Mouse (Mus musculus) stomach, embryonic 16.5 days (tissue): ENCODE data around the gene Thbs4. TPM values are rescaled to one million over a fixed set of nuclear protein-coding genes. Genes with fewer than 3 reads are reported as not detected.

Experiments
- ATAC-seq: fragments of 200-750 bp; cut with Nextera tagmentation; 2 replicates; pipeline ENCODE4 v1.8.0; 2017; ENCODE audit warnings: moderate number of reproducible peaks, moderate TSS enrichment; ENCODE audit not compliant: insufficient read depth, low FRiP score
- H3K27ac ChIP-seq: fragments of 300-500 bp; sonication (generic); 2 replicates; pipeline ENCODE4 v1.5.1; 2014; ENCODE audit warnings: low read length
- H3K27me3 ChIP-seq: fragments of 300-500 bp; sonication (generic); 2 replicates; pipeline ENCODE4 v1.6.1; 2014; ENCODE audit warnings: low read length, control low read depth, mixed read lengths; ENCODE audit not compliant: control insufficient read depth, insufficient read depth
- H3K36me3 ChIP-seq: fragments of 300-500 bp; sonication (generic); 2 replicates; pipeline ENCODE4 v1.6.1; 2014; ENCODE audit warnings: low read length; ENCODE audit not compliant: control insufficient read depth, insufficient read depth
- H3K4me1 ChIP-seq: fragments of 300-500 bp; sonication (generic); 2 replicates; pipeline ENCODE4 v1.6.1; 2014; ENCODE audit warnings: low read length, control low read depth, mixed read lengths; ENCODE audit not compliant: control insufficient read depth, insufficient read depth
- H3K4me2 ChIP-seq: fragments of 300-500 bp; sonication (generic); 2 replicates; pipeline ENCODE4 v1.6.1; 2014; ENCODE audit warnings: low read depth, low read length, mixed read lengths
- H3K4me3 ChIP-seq: fragments of 300-500 bp; sonication (generic); replicated peaks from 2 replicates; pipeline ENCODE4 v1.5.1; 2014; ENCODE audit warnings: mild to moderate bottlenecking, low read length
- H3K9ac ChIP-seq: fragments of 300-500 bp; sonication (generic); 2 replicates; pipeline ENCODE4 v1.6.1; 2014; ENCODE audit warnings: low read length
- H3K9me3 ChIP-seq: fragments of 300-500 bp; sonication (generic); replicated peaks from 2 replicates; pipeline ENCODE4 v1.6.1; 2016; ENCODE audit warnings: low read length, control low read depth; ENCODE audit not compliant: control insufficient read depth
- WGBS: fragments of 180-500 bp; shearing (Covaris S2); extraction: QIAGEN DNeasy Blood & Tissue Kit; methylation state at CpG from one replicate; pipeline ENCODE4 v1.1.7; 2014; 5-methylcytosine and 5-hydroxymethylcytosine counted together
- polyA plus RNA-seq: library from polyadenylated mRNA; unstranded; fragments of >200 nt; fragmentation: Nextera tagmentation; extraction: Ambion mirVana; gene quantifications from 2 replicates; pipeline ENCODE4 v1.2.1, GENCODE M21; 2015

Gene Thbs4
- polyA plus RNA-seq, 1 experiment from 2014 or later: 6.1 TPM

DNA sequence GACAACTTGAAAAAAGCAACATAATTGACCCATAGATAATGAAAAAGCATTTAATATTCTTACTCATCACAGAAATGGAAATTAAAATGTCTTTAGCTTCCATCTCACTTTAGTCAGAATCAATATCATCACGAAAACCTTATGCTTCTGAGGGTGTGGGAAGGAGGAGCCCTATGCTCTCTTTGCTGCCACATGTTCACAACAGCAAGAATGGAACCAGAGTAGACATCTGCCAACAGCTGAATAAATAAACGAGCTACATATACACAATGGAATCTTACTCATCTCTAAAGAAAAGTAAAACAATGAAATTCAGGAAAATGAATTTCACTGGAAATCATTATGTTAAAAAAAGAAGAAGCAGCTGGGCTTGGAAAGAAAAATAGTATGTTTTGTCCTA lies 4.2 kb upstream of the Thbs4 start:
- no peak overlapping the region for H3K4me2 ChIP-seq
- no peak for ATAC-seq
- H3K27ac ChIP-seq: no peak overlapping the region
- no peak overlapping the region for H3K4me3 ChIP-seq
- no peaks in the 10 kb centered on the region for H3K9me3 ChIP-seq
- peaks cover 5% of the 10 kb centered on the region for H3K4me1 ChIP-seq
- H3K27me3 ChIP-seq: peaks cover 17% of the 10 kb centered on the region
- no peak overlapping the region for H3K9ac ChIP-seq
- H3K36me3 ChIP-seq: no peaks in the 10 kb centered on the region
- 58% methylated on average over 2 of the region's 2 CpGs for WGBS

DNA sequence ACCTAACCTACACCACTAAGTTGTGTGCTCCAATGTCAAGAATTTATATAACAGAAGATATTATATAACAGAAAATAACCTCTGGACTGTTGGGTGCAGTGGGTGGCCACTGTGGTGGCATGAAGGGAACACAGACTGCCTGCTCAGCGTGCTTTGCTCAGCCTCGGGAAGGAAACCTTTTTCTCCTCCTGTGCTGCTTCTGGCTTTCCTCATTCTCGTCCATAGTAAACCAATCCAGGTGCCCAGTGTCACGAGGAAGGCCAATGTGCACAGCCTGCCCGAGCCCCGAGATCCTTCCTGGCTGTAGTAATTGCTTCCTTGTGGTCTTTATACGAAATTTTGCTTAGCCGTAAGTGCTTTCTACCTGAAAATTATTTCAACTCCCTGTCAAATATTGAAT lies 982 bp downstream of the Thbs4 start:
- H3K9me3 ChIP-seq: no peaks in the 10 kb centered on the region
- no peak overlapping the region for H3K4me3 ChIP-seq
- H3K27me3 ChIP-seq: peaks cover 23% of the 10 kb centered on the region
- H3K9ac ChIP-seq: no peak overlapping the region
- H3K27ac ChIP-seq: no peak overlapping the region
- no peak overlapping the region for H3K4me2 ChIP-seq
- no peak for ATAC-seq
- H3K36me3 ChIP-seq: no peaks in the 10 kb centered on the region
- peaks cover 5% of the 10 kb centered on the region for H3K4me1 ChIP-seq
- 65% methylated on average over 8 of the region's 8 CpGs for WGBS

DNA sequence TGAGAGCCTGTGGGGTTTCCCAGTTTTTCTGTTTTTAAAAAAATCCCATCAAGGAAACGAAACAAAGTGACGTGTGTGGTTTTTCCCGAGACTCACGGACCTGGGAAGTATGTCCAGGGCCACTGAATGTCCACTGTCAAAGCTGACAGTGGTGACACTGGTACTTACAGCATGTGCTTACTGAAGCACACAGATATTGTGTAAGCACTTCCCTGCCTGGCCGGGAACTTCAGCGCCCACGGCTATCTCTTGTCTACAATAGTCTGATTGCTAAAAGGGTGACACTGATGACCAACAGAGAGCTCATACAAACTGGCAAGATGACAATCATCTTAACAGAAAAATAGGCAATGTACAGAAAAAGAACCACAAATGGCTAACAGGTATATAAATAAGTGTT lies 3.1 kb downstream of the Thbs4 start:
- WGBS: 83% methylated on average over 7 of the region's 7 CpGs
- peaks cover 5% of the 10 kb centered on the region for H3K4me1 ChIP-seq
- no peaks in the 10 kb centered on the region for H3K36me3 ChIP-seq
- no peak overlapping the region for H3K4me2 ChIP-seq
- no peak for ATAC-seq
- H3K27me3 ChIP-seq: peaks cover 23% of the 10 kb centered on the region
- H3K9me3 ChIP-seq: no peaks in the 10 kb centered on the region
- H3K9ac ChIP-seq: no peak overlapping the region
- no peak overlapping the region for H3K4me3 ChIP-seq
- no peak overlapping the region for H3K27ac ChIP-seq

DNA sequence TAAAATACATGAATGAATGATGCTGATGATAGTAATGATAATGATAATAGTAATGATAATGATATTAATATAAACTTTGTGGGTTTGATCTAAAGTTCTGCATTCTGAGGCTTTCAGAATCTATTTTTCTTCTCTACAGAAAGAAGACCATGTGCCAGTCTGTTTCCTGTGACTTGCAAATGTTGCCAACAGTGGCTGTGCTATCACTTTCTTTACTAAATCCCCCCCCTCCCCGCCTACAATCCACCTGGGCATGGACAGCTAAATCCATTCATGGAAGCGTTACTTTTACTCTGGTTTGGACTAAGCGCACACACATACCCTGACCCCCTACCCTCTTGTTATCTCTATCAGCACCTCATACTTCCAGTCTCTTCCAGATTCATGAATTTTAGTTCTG lies 10.3 kb downstream of the Thbs4 start:
- WGBS: 80% methylated on average over 3 of the region's 3 CpGs
- no peaks in the 10 kb centered on the region for H3K9me3 ChIP-seq

DNA sequence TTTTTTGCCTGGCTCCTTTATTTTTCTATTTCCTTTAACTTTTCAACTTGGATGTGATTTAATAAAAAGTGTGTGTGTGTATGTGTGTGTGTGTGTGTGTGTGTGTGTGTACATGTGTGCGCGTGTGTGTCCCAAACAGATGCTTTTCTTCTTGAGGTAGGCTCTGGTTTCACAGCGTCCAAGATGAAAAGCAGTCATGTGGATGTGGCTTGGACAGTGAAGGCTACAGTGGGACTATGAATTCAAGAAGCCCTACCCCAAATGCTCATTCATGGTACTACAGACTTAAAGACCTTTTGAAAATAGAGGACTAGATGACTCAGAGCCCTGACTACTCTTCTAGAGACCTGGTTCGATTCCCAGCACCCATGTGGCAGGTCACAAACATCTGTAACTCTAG lies 11.1 kb downstream of the Thbs4 start:
- H3K4me3 ChIP-seq: no peak overlapping the region
- no peak overlapping the region for H3K9ac ChIP-seq
- no peaks in the 10 kb centered on the region for H3K27me3 ChIP-seq
- H3K4me2 ChIP-seq: no peak overlapping the region
- H3K27ac ChIP-seq: no peak overlapping the region
- H3K36me3 ChIP-seq: no peaks in the 10 kb centered on the region
- H3K4me1 ChIP-seq: peaks cover 6% of the 10 kb centered on the region; the same call in 1 of the 2 replicates
- H3K9me3 ChIP-seq: no peaks in the 10 kb centered on the region
- WGBS: 89% methylated on average over 4 of the region's 4 CpGs
- no peak for ATAC-seq

More for the DNA sequence above, 10.3 kb downstream of the Thbs4 start:
- no peak overlapping the region for H3K4me2 ChIP-seq
- no peak for ATAC-seq
- H3K36me3 ChIP-seq: no peaks in the 10 kb centered on the region
- no peak overlapping the region for H3K27ac ChIP-seq
- no peak overlapping the region for H3K9ac ChIP-seq
- no peaks in the 10 kb centered on the region for H3K27me3 ChIP-seq
- no peak overlapping the region for H3K4me3 ChIP-seq
- peaks cover 6% of the 10 kb centered on the region; the same call in 1 of the 2 replicates for H3K4me1 ChIP-seq

DNA sequence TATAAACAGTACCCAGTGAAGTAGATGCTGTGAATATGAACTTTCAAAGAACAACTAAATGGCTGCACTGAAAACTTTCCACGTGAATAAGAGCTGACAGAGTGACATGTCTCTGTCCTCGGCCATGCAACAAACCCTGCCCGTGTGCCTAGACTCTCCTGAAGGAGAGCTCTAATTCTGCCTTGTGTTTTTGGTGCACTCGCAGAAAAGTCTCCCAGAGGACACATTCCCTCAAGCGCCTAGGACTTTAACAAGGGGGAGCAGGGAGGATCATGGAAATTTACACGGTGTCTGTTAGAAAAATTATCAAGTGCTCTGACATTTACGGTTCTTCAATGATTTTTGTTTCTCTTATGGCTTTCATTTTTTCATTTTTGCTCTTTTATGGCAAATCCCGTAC lies 13.7 kb downstream of the Thbs4 start:
- 54% methylated on average over 8 of the region's 8 CpGs for WGBS
- H3K9me3 ChIP-seq: no peaks in the 10 kb centered on the region
- peaks cover 6% of the 10 kb centered on the region; the same call in 1 of the 2 replicates for H3K4me1 ChIP-seq
- no peaks in the 10 kb centered on the region for H3K27me3 ChIP-seq
- H3K36me3 ChIP-seq: no peaks in the 10 kb centered on the region
- ATAC-seq: no peak
- H3K4me2 ChIP-seq: no peak overlapping the region
- H3K9ac ChIP-seq: no peak overlapping the region
- no peak overlapping the region for H3K27ac ChIP-seq
- H3K4me3 ChIP-seq: no peak overlapping the region

DNA sequence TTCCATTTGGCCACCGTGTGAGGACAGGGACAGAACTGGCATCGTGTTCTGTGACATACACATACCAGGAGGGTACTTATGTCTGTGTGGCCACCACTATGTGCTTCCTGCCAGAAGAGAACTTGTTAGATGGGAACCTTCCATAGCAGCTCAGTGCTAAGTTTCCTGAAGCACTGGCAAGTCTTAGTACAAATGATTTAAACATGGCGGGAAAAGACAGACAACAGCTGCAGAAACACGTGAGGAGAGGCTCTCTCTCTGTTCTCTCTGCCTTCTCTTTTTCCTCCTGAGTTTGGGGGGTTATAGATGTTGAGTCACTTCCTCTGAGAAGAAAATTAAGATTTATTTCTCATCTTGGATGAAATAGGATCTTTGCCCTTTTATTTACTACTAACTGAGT lies 14.5 kb downstream of the Thbs4 start:
- Histone ChIP-seq H3K4me3 (no peak overlapping the region), H3K27ac (no peak overlapping the region), H3K27me3 (no peaks in the 10 kb centered on the region), H3K4me2 (no peak overlapping the region), H3K9me3 (no peaks in the 10 kb centered on the region), H3K4me1 (peaks cover 6% of the 10 kb centered on the region; the same call in 1 of the 2 replicates), H3K9ac (no peak overlapping the region), H3K36me3 (no peaks in the 10 kb centered on the region)
- no peak for ATAC-seq
- 78% methylated on average over 4 of the region's 4 CpGs for WGBS

DNA sequence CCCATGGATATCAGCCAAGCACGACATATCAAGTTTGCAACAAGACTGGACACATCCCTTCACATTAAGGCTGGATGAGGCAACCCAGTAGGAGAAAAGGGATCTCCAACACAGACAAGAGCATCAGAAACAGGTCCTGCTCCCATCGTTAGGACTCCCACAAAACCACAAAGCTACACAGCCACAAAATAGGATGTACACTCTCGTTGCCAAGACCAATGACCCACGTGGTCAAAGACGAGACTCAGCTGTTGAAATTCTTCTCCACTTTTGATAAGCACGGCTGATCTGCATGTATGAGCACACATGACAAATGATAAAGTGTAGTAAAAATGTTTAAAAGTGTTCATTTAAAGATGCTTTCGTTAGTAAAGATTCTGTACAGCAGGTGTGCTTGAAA lies 16.0 kb downstream of the Thbs4 start:
- no peak overlapping the region for H3K4me2 ChIP-seq

DNA sequence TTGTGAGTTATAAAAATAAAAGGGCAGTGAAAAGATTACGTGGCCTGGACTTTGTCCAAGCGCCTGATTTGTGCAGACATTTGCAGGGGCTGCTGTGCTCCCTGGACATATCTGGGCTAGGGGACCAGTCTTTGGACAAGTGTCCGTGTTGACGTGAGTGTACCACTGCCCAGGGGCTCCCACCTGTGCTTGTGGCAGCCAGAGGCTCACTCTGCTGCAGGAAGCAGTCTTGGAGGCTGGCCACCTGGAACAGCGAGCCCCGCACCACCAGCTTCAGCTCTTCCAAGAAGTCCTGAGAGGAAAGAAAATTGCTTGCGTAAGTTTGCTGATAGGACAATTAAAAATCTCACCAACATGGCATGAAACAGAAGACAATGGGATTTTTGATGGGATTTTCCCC lies 18.7 kb downstream of the Thbs4 start:
- Histone ChIP-seq H3K9ac (no peak overlapping the region), H3K27ac (no peak overlapping the region), H3K4me3 (no peak overlapping the region), H3K4me2 (no peak overlapping the region), H3K4me1 (no peaks in the 10 kb centered on the region; the same call in 1 of the 2 replicates), H3K36me3 (no peaks in the 10 kb centered on the region), H3K9me3 (no peaks in the 10 kb centered on the region), H3K27me3 (no peaks in the 10 kb centered on the region)
- WGBS: 78% methylated on average over 7 of the region's 7 CpGs
- ATAC-seq: no peak

More for the DNA sequence above, 16.0 kb downstream of the Thbs4 start:
- Histone ChIP-seq H3K36me3 (no peaks in the 10 kb centered on the region), H3K9me3 (no peaks in the 10 kb centered on the region), H3K27ac (no peak overlapping the region), H3K27me3 (no peaks in the 10 kb centered on the region), H3K9ac (no peak overlapping the region), H3K4me3 (no peak overlapping the region), H3K4me1 (peaks cover 6% of the 10 kb centered on the region; the same call in 1 of the 2 replicates)
- 61% methylated on average over 7 of the region's 7 CpGs for WGBS
- no peak for ATAC-seq

DNA sequence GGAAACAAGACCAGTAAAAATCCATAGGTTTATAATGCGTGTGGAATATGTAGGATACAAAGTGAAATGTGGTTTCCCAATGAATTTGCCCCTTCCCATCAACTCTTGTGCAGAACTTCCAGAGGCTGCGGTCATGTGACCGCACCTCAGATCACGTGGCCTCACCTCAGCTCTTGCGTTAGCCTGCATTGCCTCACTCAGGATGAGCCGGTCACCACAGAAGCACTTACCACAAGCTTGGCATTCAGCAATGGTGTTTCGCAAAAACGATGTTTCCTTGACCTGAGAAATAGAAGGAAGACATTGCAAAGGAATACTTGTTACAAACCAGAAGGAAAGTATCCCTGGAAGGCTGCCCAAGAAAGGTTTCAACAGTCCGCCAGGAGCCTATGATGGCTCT lies 19.7 kb downstream of the Thbs4 start:
- H3K4me1 ChIP-seq: no peaks in the 10 kb centered on the region
- H3K27me3 ChIP-seq: no peaks in the 10 kb centered on the region
- no peak overlapping the region for H3K27ac ChIP-seq
- no peak overlapping the region for H3K9ac ChIP-seq
- no peak for ATAC-seq
- H3K36me3 ChIP-seq: no peaks in the 10 kb centered on the region
- H3K9me3 ChIP-seq: no peaks in the 10 kb centered on the region
- no peak overlapping the region for H3K4me3 ChIP-seq
- no peak overlapping the region for H3K4me2 ChIP-seq
- WGBS: 83% methylated on average over 9 of the region's 9 CpGs
